Mouse (Mus musculus) midbrain, embryonic 13.5 days (tissue): ENCODE results near the gene Mapkapk2. TPM values are rescaled to one million over a fixed set of nuclear protein-coding genes. Genes with fewer than 3 reads are reported as not detected.
A peak's percentile ranks its signal among the peaks of the same experiment; 100 is the strongest.

Source experiments
- ATAC-seq: fragments of 200-750 bp; cut with Nextera tagmentation; 2 replicates; pipeline ENCODE4 v1.8.0; 2017; ENCODE audit warnings: mild to moderate bottlenecking, moderate TSS enrichment, moderate library complexity
- H3K27ac ChIP-seq: fragments of 300-500 bp; sonication (generic); 2 replicates; pipeline ENCODE4 v1.5.1; 2015; ENCODE audit warnings: inconsistent platforms, mild to moderate bottlenecking, moderate library complexity
- H3K27me3 ChIP-seq: fragments of 300-500 bp; sonication (generic); 2 replicates; pipeline ENCODE4 v1.6.1; 2015; ENCODE audit warnings: mild to moderate bottlenecking, inconsistent platforms
- H3K36me3 ChIP-seq: fragments of 300-500 bp; sonication (generic); 2 replicates; pipeline ENCODE4 v1.6.1; 2015; ENCODE audit warnings: mild to moderate bottlenecking, inconsistent platforms
- H3K4me1 ChIP-seq: fragments of 300-500 bp; sonication (generic); replicated peaks from 2 replicates; pipeline ENCODE4 v1.6.1; 2015; ENCODE audit warnings: inconsistent platforms
- H3K4me2 ChIP-seq: fragments of 300-500 bp; sonication (generic); replicated peaks from 2 replicates; pipeline ENCODE4 v1.6.1; 2015; ENCODE audit warnings: moderate library complexity, mild to moderate bottlenecking, inconsistent platforms
- H3K4me3 ChIP-seq: fragments of 300-500 bp; sonication (generic); replicated peaks from 2 replicates; pipeline ENCODE4 v1.5.1; 2015; ENCODE audit warnings: mild to moderate bottlenecking, inconsistent platforms
- H3K9ac ChIP-seq: fragments of 300-500 bp; sonication (generic); replicated peaks from 2 replicates; pipeline ENCODE4 v1.6.1; 2015; ENCODE audit warnings: mild to moderate bottlenecking, inconsistent platforms
- H3K9me3 ChIP-seq: fragments of 300-500 bp; sonication (generic); 2 replicates; pipeline ENCODE4 v1.6.1; 2016; ENCODE audit warnings: mild to moderate bottlenecking, inconsistent platforms
- WGBS: fragments of 180-500 bp; shearing (Covaris S2); methylation state at CpG from one replicate; pipeline ENCODE4 v1.1.7; 2015; 5-methylcytosine and 5-hydroxymethylcytosine counted together
- polyA plus RNA-seq: library from polyadenylated mRNA; unstranded; fragments of >200 nt; fragmentation: Nextera tagmentation; extraction: Ambion mirVana; gene quantifications from 2 replicates; pipeline ENCODE4 v1.2.1, GENCODE M21; 2015

Gene Mapkapk2
- polyA plus RNA-seq, 1 experiment from 2014 or later: 36.3 TPM

DNA sequence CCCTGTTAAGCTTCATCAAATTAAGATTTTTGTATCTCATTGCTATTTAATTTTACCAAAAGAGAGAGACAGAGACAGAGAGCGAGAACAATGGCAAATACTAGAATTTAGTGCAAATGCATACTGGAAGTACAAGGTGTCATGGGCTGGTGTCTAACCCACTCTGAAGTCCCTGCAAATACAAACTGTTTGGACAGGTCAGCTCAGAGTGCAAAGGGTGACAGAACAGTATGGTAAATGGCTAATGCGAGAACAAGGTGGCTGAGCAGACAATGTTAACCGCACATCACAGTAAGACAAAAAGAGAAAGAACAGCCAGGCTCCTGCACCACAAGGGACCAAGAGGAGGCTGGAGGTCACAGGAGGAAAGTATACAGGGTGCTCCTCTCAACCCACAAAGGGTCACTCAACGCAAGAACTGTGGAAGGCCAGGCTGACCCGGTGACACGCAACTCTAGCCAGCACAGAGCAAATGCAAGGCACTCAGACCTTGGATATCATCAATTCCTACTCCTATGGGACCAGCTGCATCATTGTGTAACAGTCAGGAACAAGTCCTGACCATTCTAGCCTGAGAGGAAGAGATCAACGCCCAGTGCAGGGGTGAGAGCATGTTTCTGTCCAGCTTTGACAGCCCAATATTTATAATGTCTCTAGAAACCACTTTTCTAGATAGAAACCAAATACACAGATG, 22.4 kb downstream of the Mapkapk2 start:
- Histone ChIP-seq H3K36me3 (no peaks in the 10 kb centered on the region), H3K27ac (peak overlapping the region; percentile 77), H3K4me3 (no peak overlapping the region), H3K9ac (no peak overlapping the region), H3K4me2 (no peak overlapping the region), H3K4me1 (peaks cover 83% of the 10 kb centered on the region), H3K9me3 (no peaks in the 10 kb centered on the region), H3K27me3 (no peaks in the 10 kb centered on the region)
- 88% methylated on average over 7 of the region's 7 CpGs for WGBS
- ATAC-seq: no peak

GRCm38 (mm10) chr1:131074524-131074938, 23.1 kb downstream of the Mapkapk2 start:
- peaks cover 76% of the 10 kb centered on the region for H3K4me1 ChIP-seq
- H3K9ac ChIP-seq: no peak overlapping the region
- peak overlapping the region; percentile 77 for H3K27ac ChIP-seq
- no peaks in the 10 kb centered on the region for H3K9me3 ChIP-seq
- H3K4me2 ChIP-seq: no peak overlapping the region
- H3K4me3 ChIP-seq: no peak overlapping the region
- 73% methylated on average over 8 of the region's 8 CpGs for WGBS
- 0 out of 2 replicates have a peak, but pooled peaks have one; percentile 38 for ATAC-seq
- no peaks in the 10 kb centered on the region for H3K36me3 ChIP-seq
- no peaks in the 10 kb centered on the region for H3K27me3 ChIP-seq

GRCm38 (mm10) chr1:131072376-131072990, 25.1 kb downstream of the Mapkapk2 start:
- ATAC-seq: no peak
- no peaks in the 10 kb centered on the region for H3K27me3 ChIP-seq
- H3K4me3 ChIP-seq: no peak overlapping the region
- H3K9me3 ChIP-seq: no peaks in the 10 kb centered on the region
- H3K4me1 ChIP-seq: peaks cover 56% of the 10 kb centered on the region
- WGBS: 93% methylated on average over 7 of the region's 7 CpGs
- H3K27ac ChIP-seq: no peak overlapping the region
- 0 out of 2 replicates have a peak, but pooled peaks cover 3% of the 10 kb centered on the region for H3K36me3 ChIP-seq
- H3K9ac ChIP-seq: no peak overlapping the region
- no peak overlapping the region for H3K4me2 ChIP-seq

GRCm38 (mm10) chr1:131069010-131069409, 28.6 kb downstream of the Mapkapk2 start:
- no peak overlapping the region for H3K4me2 ChIP-seq
- WGBS: 94% methylated on average over 7 of the region's 7 CpGs
- peaks cover 30% of the 10 kb centered on the region for H3K4me1 ChIP-seq
- no peaks in the 10 kb centered on the region for H3K27me3 ChIP-seq
- H3K9ac ChIP-seq: no peak overlapping the region
- H3K27ac ChIP-seq: no peak overlapping the region
- no peak for ATAC-seq
- H3K9me3 ChIP-seq: no peaks in the 10 kb centered on the region
- H3K36me3 ChIP-seq: peaks cover 8% of the 10 kb centered on the region; the same call in 1 of the 2 replicates
- H3K4me3 ChIP-seq: no peak overlapping the region

DNA sequence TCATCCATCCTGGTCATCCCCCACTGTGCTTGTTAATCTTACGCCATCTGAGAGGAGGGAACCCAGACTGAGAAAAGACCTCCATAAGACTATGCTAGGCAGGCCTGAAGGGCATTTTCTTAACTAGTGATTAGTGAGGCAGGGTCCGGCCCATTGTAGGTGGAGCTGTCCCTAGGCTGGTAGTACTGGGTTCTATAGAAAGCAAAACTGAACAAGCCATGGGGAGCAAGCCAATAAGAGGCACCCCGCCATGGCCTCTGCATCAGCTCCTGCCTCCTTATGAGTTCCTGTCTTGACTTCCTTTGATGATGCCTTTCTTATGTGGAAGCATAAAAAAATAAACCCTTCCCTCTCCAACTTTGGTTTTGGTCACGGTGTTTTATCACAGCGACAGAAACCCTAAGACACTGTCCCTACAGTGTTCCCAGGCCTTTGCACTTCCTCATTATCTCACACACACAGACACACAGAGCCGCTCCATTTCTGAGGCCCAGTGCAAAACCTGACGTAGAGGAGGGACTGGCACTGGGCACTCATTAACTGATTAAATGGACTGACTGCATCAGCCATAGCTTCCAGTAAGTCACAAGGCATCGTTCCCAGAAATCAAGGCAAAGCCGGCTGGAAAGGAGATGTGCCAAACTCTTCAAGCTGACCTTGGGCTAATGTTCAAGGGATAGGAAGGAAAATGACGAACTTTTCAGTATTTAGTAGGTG, 29.5 kb downstream of the Mapkapk2 start:
- WGBS: 89% methylated on average over 10 of the region's 10 CpGs
- H3K4me1 ChIP-seq: peaks cover 28% of the 10 kb centered on the region
- H3K27ac ChIP-seq: no peak overlapping the region
- H3K27me3 ChIP-seq: no peaks in the 10 kb centered on the region
- no peak overlapping the region for H3K9ac ChIP-seq
- no peak overlapping the region for H3K4me3 ChIP-seq
- ATAC-seq: no peak
- H3K9me3 ChIP-seq: no peaks in the 10 kb centered on the region
- H3K4me2 ChIP-seq: no peak overlapping the region
- peaks cover 8% of the 10 kb centered on the region; the same call in 1 of the 2 replicates for H3K36me3 ChIP-seq

GRCm38 (mm10) chr1:131064202-131064601, 33.4 kb downstream of the Mapkapk2 start:
- 46% methylated on average over 6 of the region's 6 CpGs for WGBS
- peak; percentile 64 for ATAC-seq
- Histone ChIP-seq H3K4me1 (peaks cover 53% of the 10 kb centered on the region), H3K4me2 (no peak overlapping the region), H3K4me3 (no peak overlapping the region), H3K9ac (no peak overlapping the region), H3K9me3 (no peaks in the 10 kb centered on the region), H3K27ac (peak overlapping the region; percentile 44; the same call in 1 of the 2 replicates), H3K36me3 (peaks cover 8% of the 10 kb centered on the region; the same call in 1 of the 2 replicates), H3K27me3 (no peaks in the 10 kb centered on the region)

DNA sequence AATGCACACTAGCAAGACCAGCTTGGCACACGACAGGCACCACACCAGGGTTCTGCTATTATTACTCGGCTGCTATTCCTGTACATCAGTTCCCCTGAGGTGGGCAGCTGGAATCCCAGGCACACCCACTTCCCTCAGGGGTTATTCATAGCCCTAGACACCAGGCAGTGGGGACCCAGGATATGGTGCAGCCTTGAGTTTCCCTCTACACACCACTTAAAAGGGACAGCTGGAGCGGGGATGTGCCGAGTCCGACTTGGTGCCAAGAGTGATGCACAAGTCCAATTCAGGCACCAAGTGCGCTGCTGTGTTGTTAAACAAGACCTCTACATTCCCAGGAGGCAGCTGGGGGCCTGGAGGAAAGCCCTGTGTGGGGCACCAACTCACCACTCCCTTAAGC, 34.8 kb downstream of the Mapkapk2 start:
- H3K4me1 ChIP-seq: peaks cover 66% of the 10 kb centered on the region
- peaks cover 8% of the 10 kb centered on the region for H3K36me3 ChIP-seq
- no peaks in the 10 kb centered on the region for H3K9me3 ChIP-seq
- ATAC-seq: 0 out of 2 replicates have a peak, but pooled peaks have one; percentile 11
- no peak overlapping the region for H3K4me3 ChIP-seq
- H3K4me2 ChIP-seq: no peak overlapping the region
- H3K27ac ChIP-seq: 0 out of 2 replicates have a peak overlapping the region, but pooled peaks have one; percentile 35
- H3K9ac ChIP-seq: no peak overlapping the region
- WGBS: 86% methylated on average over 6 of the region's 6 CpGs
- no peaks in the 10 kb centered on the region for H3K27me3 ChIP-seq

GRCm38 (mm10) chr1:131061740-131062254, 35.8 kb downstream of the Mapkapk2 start:
- no peaks in the 10 kb centered on the region for H3K27me3 ChIP-seq
- H3K4me2 ChIP-seq: no peak overlapping the region
- peaks cover 14% of the 10 kb centered on the region for H3K36me3 ChIP-seq
- no peak overlapping the region for H3K4me3 ChIP-seq
- H3K4me1 ChIP-seq: peaks cover 66% of the 10 kb centered on the region
- H3K9me3 ChIP-seq: no peaks in the 10 kb centered on the region
- no peak overlapping the region for H3K27ac ChIP-seq
- ATAC-seq: no peak
- no peak overlapping the region for H3K9ac ChIP-seq
- WGBS: 72% methylated on average over 7 of the region's 7 CpGs

DNA sequence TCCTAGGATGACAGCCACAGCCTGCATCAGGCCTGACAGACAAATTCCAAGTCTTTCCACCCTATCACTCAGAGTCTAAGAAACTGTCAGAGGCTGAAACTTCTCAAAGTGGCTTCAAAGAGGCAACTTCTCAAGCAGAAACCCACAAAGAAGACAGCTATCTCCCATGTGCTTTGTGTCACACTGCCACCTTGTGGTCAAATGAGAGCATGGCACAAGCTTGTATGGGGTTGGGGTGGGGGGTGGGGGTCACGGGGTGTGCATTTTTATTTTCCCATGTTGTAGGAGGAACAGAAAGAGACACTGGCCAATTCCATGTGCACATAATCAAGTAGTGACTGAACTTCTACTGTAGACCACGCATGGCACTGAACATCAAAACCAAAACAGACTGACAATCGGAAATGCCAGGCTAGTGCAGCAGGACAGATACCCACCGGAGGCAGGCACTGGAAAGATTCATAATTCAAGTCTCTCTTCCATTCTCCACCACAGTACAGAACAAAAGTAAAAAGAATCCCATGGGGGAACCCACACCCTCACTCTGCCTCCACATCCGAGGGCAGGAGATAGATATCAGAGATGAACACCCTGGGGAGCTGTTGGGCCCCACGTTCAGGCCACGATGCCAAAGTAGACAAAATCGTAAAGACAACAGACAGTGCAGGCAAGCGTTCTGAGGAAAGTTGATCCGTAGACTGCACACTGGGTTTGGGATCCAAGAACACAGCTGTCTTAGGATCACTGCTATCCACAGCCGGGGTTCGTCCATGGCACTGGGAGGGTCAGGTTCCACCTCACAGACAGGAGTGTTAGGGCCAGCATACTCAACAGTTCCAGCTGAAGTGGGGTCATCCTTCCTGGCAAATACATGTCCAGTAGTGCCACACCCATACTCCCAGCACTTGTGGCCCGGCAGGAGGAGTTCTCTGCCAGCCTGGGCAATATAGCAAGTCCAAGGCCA, 37.1 kb downstream of the Mapkapk2 start:
- WGBS: 70% methylated on average over 13 of the region's 13 CpGs
- H3K27ac ChIP-seq: no peak overlapping the region
- no peaks in the 10 kb centered on the region for H3K27me3 ChIP-seq
- peaks cover 67% of the 10 kb centered on the region for H3K4me1 ChIP-seq
- no peak overlapping the region for H3K4me3 ChIP-seq
- H3K9me3 ChIP-seq: no peaks in the 10 kb centered on the region
- peak overlapping the region; percentile 16; the same call in 1 of the 2 replicates for H3K9ac ChIP-seq
- no peak overlapping the region for H3K4me2 ChIP-seq
- no peak for ATAC-seq
- H3K36me3 ChIP-seq: peaks cover 26% of the 10 kb centered on the region

DNA sequence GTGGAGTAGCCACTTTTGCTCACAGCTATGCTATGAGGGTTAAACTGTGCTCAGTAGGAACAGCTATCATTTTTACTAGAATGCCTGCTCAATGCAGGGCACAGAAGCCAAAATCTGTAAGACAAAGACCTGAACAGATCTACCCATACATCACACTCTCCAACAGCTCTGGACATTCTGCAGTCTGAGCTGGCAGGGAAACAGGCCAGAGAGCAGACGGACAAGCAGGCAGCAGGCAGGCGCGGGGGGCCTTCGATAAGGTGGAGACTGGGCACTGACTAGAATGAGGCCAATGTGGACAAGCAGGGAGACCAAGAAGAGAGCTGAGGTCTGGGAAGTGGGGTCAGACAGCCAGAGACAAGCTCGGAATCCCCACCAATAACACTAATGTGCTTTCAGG, 37.8 kb downstream of the Mapkapk2 start:
- Histone ChIP-seq H3K9ac (peak overlapping the region; percentile 16; the same call in 1 of the 2 replicates), H3K36me3 (peaks cover 33% of the 10 kb centered on the region), H3K4me1 (peaks cover 70% of the 10 kb centered on the region), H3K27ac (no peak overlapping the region), H3K4me2 (no peak overlapping the region), H3K9me3 (no peaks in the 10 kb centered on the region), H3K27me3 (no peaks in the 10 kb centered on the region), H3K4me3 (no peak overlapping the region)
- WGBS: 89% methylated on average over 5 of the region's 5 CpGs
- no peak for ATAC-seq

- H3K4me1 ChIP-seq: peaks cover 66% of the 10 kb centered on the region
These were observed 38.2 kb downstream of the Mapkapk2 start for GRCm38 (mm10) chr1:131059411-131059810.

More at GRCm38 (mm10) chr1:131059411-131059810, 38.2 kb downstream of the Mapkapk2 start:
- Histone ChIP-seq H3K9me3 (no peaks in the 10 kb centered on the region), H3K4me3 (no peak overlapping the region), H3K36me3 (peaks cover 37% of the 10 kb centered on the region), H3K9ac (peak overlapping the region; percentile 16; the same call in 1 of the 2 replicates), H3K4me2 (no peak overlapping the region), H3K27ac (0 out of 2 replicates have a peak overlapping the region, but pooled peaks have one; percentile 10), H3K27me3 (no peaks in the 10 kb centered on the region)
- no peak for ATAC-seq
- 66% methylated on average over 1 of the region's 1 CpGs for WGBS
